Mouse (Mus musculus): Measurements from ENCODE around the gene Atp7a.
"Not testable (repeated sequence)": the region's sequence is repeated elsewhere in the genome, so short reads cannot be mapped to it uniquely, and the experiment has no call there.

Gene Atp7a

GRCm38 (mm10) chrX:106026418-106027342 lies at the start of gene Atp7a:
Gene Atp7a (plus strand): TSS chrX:106027276.
- peak; percentile 94 for DNase-seq

GRCm38 (mm10) chrX:106001605-106002004 lies 25.5 kb upstream of the Atp7a start:
- no peak for DNase-seq

GRCm38 (mm10) chrX:106010762-106011161 lies 16.3 kb upstream of the Atp7a start:
- no peak for DNase-seq

GRCm38 (mm10) chrX:106011465-106012159 lies 15.5 kb upstream of the Atp7a start, which contains the start of gene Magt1:
Gene Magt1 (minus strand): TSS chrX:106011906.
- peak; percentile 92 for DNase-seq

- no peak for DNase-seq
Measured at GRCm38 (mm10) chrX:106012559-106012958, 14.5 kb upstream of the Atp7a start.

- DNase-seq: peak; percentile 58
Measured at GRCm38 (mm10) chrX:106013217-106013616, 13.9 kb upstream of the Atp7a start.

- not testable (repeated sequence) for DNase-seq
Measured at GRCm38 (mm10) chrX:106014741-106015377, 12.2 kb upstream of the Atp7a start.

- peak; percentile 87 for DNase-seq
Measured at GRCm38 (mm10) chrX:106015571-106016322, 11.3 kb upstream of the Atp7a start, which contains the start of gene Cox7b. Gene Cox7b (plus strand): TSS chrX:106015700.

GRCm38 (mm10) chrX:106017102-106017501 lies 10.0 kb upstream of the Atp7a start:
- DNase-seq: no peak

GRCm38 (mm10) chrX:106017516-106017915 lies 9.6 kb upstream of the Atp7a start:
- no peak for DNase-seq

- DNase-seq: no peak
Measured at GRCm38 (mm10) chrX:106027343-106027674, 233 bp downstream of the Atp7a start.

GRCm38 (mm10) chrX:106030176-106030575 lies 3.1 kb downstream of the Atp7a start:
- no peak for DNase-seq

- DNase-seq: no peak
Measured at GRCm38 (mm10) chrX:106031124-106031523, 4.0 kb downstream of the Atp7a start.

GRCm38 (mm10) chrX:106035727-106036126 lies 8.7 kb downstream of the Atp7a start:
- no peak for DNase-seq

- no peak for DNase-seq
Measured at GRCm38 (mm10) chrX:106037185-106037752, 10.2 kb downstream of the Atp7a start.

- DNase-seq: no peak
Measured at GRCm38 (mm10) chrX:106043863-106044617, 17.0 kb downstream of the Atp7a start.

- no peak for DNase-seq
Measured at GRCm38 (mm10) chrX:106045455-106045854, 18.4 kb downstream of the Atp7a start.

- DNase-seq: no peak
Measured at GRCm38 (mm10) chrX:106045928-106046327, 18.9 kb downstream of the Atp7a start.

- peak; percentile 19 for DNase-seq
Measured at GRCm38 (mm10) chrX:106048191-106048590, 21.1 kb downstream of the Atp7a start.

- not testable (repeated sequence) for DNase-seq
Measured at GRCm38 (mm10) chrX:106077858-106078257, 50.8 kb downstream of the Atp7a start.

- DNase-seq: no peak
Measured at GRCm38 (mm10) chrX:106080811-106081443, 53.9 kb downstream of the Atp7a start.

Data from kidney, postnatal 14 days (tissue).